Mouse (Mus musculus) ES-CJ7 (cell line): Measurements from ENCODE around the gene Iqcg.

ENCODE experiments used
- DNase-seq: peaks from one replicate; pipeline ENCODE4 v3.0.0; 2011; ENCODE audit warnings: low read depth, low spot score

Iqcg gene

GRCm38 (mm10) chr16:33053141-33053540 is 2.9 kb downstream of the Iqcg start:
- no peak for DNase-seq

- DNase-seq: no peak
These were observed 6.2 kb downstream of the Iqcg start for GRCm38 (mm10) chr16:33049809-33050208.

- no peak for DNase-seq
These were observed 7.3 kb downstream of the Iqcg start for GRCm38 (mm10) chr16:33048686-33049085.

GRCm38 (mm10) chr16:33048004-33048403 is 8.0 kb downstream of the Iqcg start:
- DNase-seq: peak; percentile 42

- DNase-seq: peak; percentile 55
These were observed 12.8 kb downstream of the Iqcg start for GRCm38 (mm10) chr16:33043268-33043667.

GRCm38 (mm10) chr16:33042682-33043081 is 13.3 kb downstream of the Iqcg start:
- no peak for DNase-seq

GRCm38 (mm10) chr16:33036006-33036405 is 20.0 kb downstream of the Iqcg start:
- DNase-seq: no peak

GRCm38 (mm10) chr16:33026357-33026756 is 29.7 kb downstream of the Iqcg start:
- no peak for DNase-seq

- no peak for DNase-seq
These were observed 31.4 kb downstream of the Iqcg start for GRCm38 (mm10) chr16:33024456-33025104.

- peak; percentile 90 for DNase-seq
These were observed 32.3 kb downstream of the Iqcg start for GRCm38 (mm10) chr16:33023750-33024149.

GRCm38 (mm10) chr16:33021381-33021780 is 34.6 kb downstream of the Iqcg start:
- DNase-seq: no peak

- DNase-seq: peak; percentile 51
These were observed 36.8 kb downstream of the Iqcg start for GRCm38 (mm10) chr16:33019117-33019770.

GRCm38 (mm10) chr16:33017677-33018349 is 38.2 kb downstream of the Iqcg start:
- DNase-seq: no peak

- no peak for DNase-seq
These were observed 40.0 kb downstream of the Iqcg start for GRCm38 (mm10) chr16:33015986-33016385.

- no peak for DNase-seq
These were observed 40.6 kb downstream of the Iqcg start for GRCm38 (mm10) chr16:33015396-33015907.

- no peak for DNase-seq
These were observed 41.1 kb downstream of the Iqcg start for GRCm38 (mm10) chr16:33014921-33015320.

GRCm38 (mm10) chr16:33013801-33014200 is 42.2 kb downstream of the Iqcg start:
- DNase-seq: no peak

GRCm38 (mm10) chr16:33010166-33010565 is 45.9 kb downstream of the Iqcg start:
- DNase-seq: no peak

- no peak for DNase-seq
These were observed 48.6 kb downstream of the Iqcg start for GRCm38 (mm10) chr16:33007436-33007835.

GRCm38 (mm10) chr16:33006888-33007287 is 49.1 kb downstream of the Iqcg start:
- no peak for DNase-seq

GRCm38 (mm10) chr16:33005216-33005615 is 50.8 kb downstream of the Iqcg start:
- no peak for DNase-seq

- DNase-seq: no peak
These were observed 63.9 kb downstream of the Iqcg start for GRCm38 (mm10) chr16:32992158-32992557.

GRCm38 (mm10) chr16:32984631-32985030 is 71.4 kb downstream of the Iqcg start:
- DNase-seq: no peak
